Mouse (Mus musculus): Measurements from ENCODE around the gene Hoxb6. TPM values are rescaled to one million over a fixed set of nuclear protein-coding genes. Genes with fewer than 3 reads are reported as not detected.

Hoxb6 gene
- total RNA-seq, 1 experiment, result 0.22 TPM

- Histone ChIP-seq H3K4me3 (ENCODE audit: insufficient read depth in 1 of 2, low read depth in 1 of 2, low read length in 2 of 2, poor library complexity in 1 of 2, severe bottlenecking in 1 of 2) (no peak overlapping the region), H3K9me3 (ENCODE audit: control insufficient read depth, insufficient read depth, low read depth, low read length) (no peaks in the 10 kb centered on the region), H3K36me3 (ENCODE audit: control insufficient read depth, insufficient read depth, low read length, poor library complexity, severe bottlenecking) (no peaks in the 10 kb centered on the region), H3K4me1 (ENCODE audit: control insufficient read depth in 2 of 2, insufficient read depth in 2 of 2, low read length in 2 of 2, poor library complexity in 1 of 2) (peaks cover 0 to 6% of the 10 kb centered on the region in 2 experiments; a peak in 2 of 4 replicates), H3K9ac (ENCODE audit: insufficient read depth, low read depth, low read length, poor library complexity, severe bottlenecking) (no peak overlapping the region), H3K27ac (ENCODE audit: insufficient read depth, low read depth, low read length, poor library complexity, severe bottlenecking) (no peak overlapping the region)
- DNase-seq (ENCODE audit: low read depth, low spot score), result peak; percentile 72
- in situ Hi-C loops (cut with MboI; ENCODE audit: low sequenced_read_pairs in 2 of 2, unreplicated experiment in 2 of 2), result no loop called here
- TF ChIP-seq ZNF384 (IDR thresholded peaks at IDR 0.05; ENCODE audit: low read depth, low read length) (no peak), MAFK (IDR thresholded peaks at IDR 0.05; ENCODE audit: insufficient read depth, low read depth, low read length) (no peak), HCFC1 (IDR thresholded peaks at IDR 0.05; ENCODE audit: borderline replicate concordance, insufficient read depth, low read length) (no peak), ZC3H11A (IDR thresholded peaks at IDR 0.05; ENCODE audit: borderline replicate concordance, low read depth, low read length) (no peak; the same call in 1 of the 2 replicates), CHD2 (IDR thresholded peaks at IDR 0.05; ENCODE audit: low read depth, low read length) (no peak)
These were observed 19.5 kb downstream of the Hoxb6 start for GRCm38 (mm10) chr11:96311520-96312417.

DNA sequence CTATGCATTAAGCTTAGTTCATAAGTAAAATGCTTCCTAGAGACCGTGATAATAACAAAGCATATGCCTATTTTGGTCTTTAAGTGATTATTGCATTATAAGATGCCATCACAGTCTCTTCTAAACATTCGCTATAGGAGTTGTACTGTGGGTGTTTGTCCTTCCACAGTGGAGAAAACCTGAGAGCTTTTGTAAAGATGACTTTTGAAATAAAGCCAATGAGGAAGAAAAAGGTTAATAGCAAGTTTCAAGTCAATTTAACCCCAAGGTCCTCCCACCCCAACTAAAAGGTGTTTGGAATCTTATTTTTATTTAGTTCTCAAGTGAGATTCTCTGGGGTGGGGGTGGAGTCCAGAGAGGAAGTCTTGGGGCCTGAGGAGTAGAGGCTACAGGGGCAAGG, 20.9 kb downstream of the Hoxb6 start:
- Histone ChIP-seq H3K27ac (ENCODE audit: insufficient read depth, low read depth, low read length, poor library complexity, severe bottlenecking) (no peak overlapping the region), H3K4me3 (ENCODE audit: insufficient read depth in 1 of 2, low read depth in 1 of 2, low read length in 2 of 2, poor library complexity in 1 of 2, severe bottlenecking in 1 of 2) (no peak overlapping the region), H3K4me1 (ENCODE audit: control insufficient read depth in 2 of 2, insufficient read depth in 2 of 2, low read length in 2 of 2, poor library complexity in 1 of 2) (peaks cover 0 to 6% of the 10 kb centered on the region in 2 experiments; a peak in 2 of 4 replicates), H3K9me3 (ENCODE audit: control insufficient read depth, insufficient read depth, low read depth, low read length) (no peaks in the 10 kb centered on the region), H3K9ac (ENCODE audit: insufficient read depth, low read depth, low read length, poor library complexity, severe bottlenecking) (no peak overlapping the region), H3K36me3 (ENCODE audit: control insufficient read depth, insufficient read depth, low read length, poor library complexity, severe bottlenecking) (no peaks in the 10 kb centered on the region)
- TF ChIP-seq HCFC1 (IDR thresholded peaks at IDR 0.05; ENCODE audit: borderline replicate concordance, insufficient read depth, low read length), result no peak
- DNase-seq (ENCODE audit: low read depth, low spot score), result no peak
- in situ Hi-C loops (cut with MboI; ENCODE audit: low sequenced_read_pairs in 2 of 2, unreplicated experiment in 2 of 2), result no loop called here

- no peak for TF ChIP-seq CHD2 (IDR thresholded peaks at IDR 0.05; ENCODE audit: low read depth, low read length)
- TF ChIP-seq ZNF384 (IDR thresholded peaks at IDR 0.05; ENCODE audit: low read depth, low read length), result no peak
- no peak for TF ChIP-seq MAFK (IDR thresholded peaks at IDR 0.05; ENCODE audit: insufficient read depth, low read depth, low read length)
- TF ChIP-seq ZC3H11A (IDR thresholded peaks at IDR 0.05; ENCODE audit: borderline replicate concordance, low read depth, low read length), result no peak
- no peak for TF ChIP-seq HCFC1 (IDR thresholded peaks at IDR 0.05; ENCODE audit: borderline replicate concordance, insufficient read depth, low read length)
- Histone ChIP-seq H3K36me3 (ENCODE audit: control insufficient read depth, insufficient read depth, low read length, poor library complexity, severe bottlenecking) (no peaks in the 10 kb centered on the region), H3K4me3 (ENCODE audit: insufficient read depth in 1 of 2, low read depth in 1 of 2, low read length in 2 of 2, poor library complexity in 1 of 2, severe bottlenecking in 1 of 2) (no peak overlapping the region), H3K9me3 (ENCODE audit: control insufficient read depth, insufficient read depth, low read depth, low read length) (no peaks in the 10 kb centered on the region), H3K4me1 (ENCODE audit: control insufficient read depth in 2 of 2, insufficient read depth in 2 of 2, low read length in 2 of 2, poor library complexity in 1 of 2) (peaks cover 0 to 6% of the 10 kb centered on the region in 2 experiments; a peak in 2 of 4 replicates), H3K9ac (ENCODE audit: insufficient read depth, low read depth, low read length, poor library complexity, severe bottlenecking) (no peak overlapping the region), H3K27ac (ENCODE audit: insufficient read depth, low read depth, low read length, poor library complexity, severe bottlenecking) (no peak overlapping the region)
- DNase-seq (ENCODE audit: low read depth, low spot score), result no peak
- in situ Hi-C loops (cut with MboI; ENCODE audit: low sequenced_read_pairs in 2 of 2, unreplicated experiment in 2 of 2), result no loop called here
These were observed 21.6 kb downstream of the Hoxb6 start for GRCm38 (mm10) chr11:96313806-96314428.

- H3K27ac ChIP-seq (ENCODE audit: insufficient read depth, low read depth, low read length, poor library complexity, severe bottlenecking), result no peak overlapping the region
- DNase-seq (ENCODE audit: low read depth, low spot score), result no peak
- TF ChIP-seq CHD2 (IDR thresholded peaks at IDR 0.05; ENCODE audit: low read depth, low read length), result no peak
- no peak for TF ChIP-seq ZNF384 (IDR thresholded peaks at IDR 0.05; ENCODE audit: low read depth, low read length)
- no peak for TF ChIP-seq HCFC1 (IDR thresholded peaks at IDR 0.05; ENCODE audit: borderline replicate concordance, insufficient read depth, low read length)
- TF ChIP-seq MAFK (IDR thresholded peaks at IDR 0.05; ENCODE audit: insufficient read depth, low read depth, low read length), result no peak
- TF ChIP-seq ZC3H11A (IDR thresholded peaks at IDR 0.05; ENCODE audit: borderline replicate concordance, low read depth, low read length), result no peak
- in situ Hi-C loops (cut with MboI; ENCODE audit: low sequenced_read_pairs in 2 of 2, unreplicated experiment in 2 of 2), result no loop called here
- no peaks in the 10 kb centered on the region for H3K9me3 ChIP-seq (ENCODE audit: control insufficient read depth, insufficient read depth, low read depth, low read length)
- peaks cover 0 to 6% of the 10 kb centered on the region in 2 experiments; a peak in 2 of 4 replicates for H3K4me1 ChIP-seq (ENCODE audit: control insufficient read depth in 2 of 2, insufficient read depth in 2 of 2, low read length in 2 of 2, poor library complexity in 1 of 2)
- H3K36me3 ChIP-seq (ENCODE audit: control insufficient read depth, insufficient read depth, low read length, poor library complexity, severe bottlenecking), result no peaks in the 10 kb centered on the region
- H3K4me3 ChIP-seq (ENCODE audit: insufficient read depth in 1 of 2, low read depth in 1 of 2, low read length in 2 of 2, poor library complexity in 1 of 2, severe bottlenecking in 1 of 2), result no peak overlapping the region
- H3K9ac ChIP-seq (ENCODE audit: insufficient read depth, low read depth, low read length, poor library complexity, severe bottlenecking), result no peak overlapping the region
These were observed 22.5 kb downstream of the Hoxb6 start for GRCm38 (mm10) chr11:96314671-96315343.
